Mouse (Mus musculus) right cerebral cortex, adult 2 months (tissue): ENCODE results near the gene Rnf212b.
A peak's percentile ranks its signal among the peaks of the same experiment; 100 is the strongest.

Experiments used
- DNase-seq, 2 experiments: peaks; one replicate each; pipeline ENCODE4 v3.0.0; 2021 to 2022; ENCODE audit warnings: low spot score in 2 of 2

Rnf212b gene

GRCm38 (mm10) chr14:54796760-54797159 is 17.2 kb upstream of the Rnf212b start:
- no peak for DNase-seq

DNA sequence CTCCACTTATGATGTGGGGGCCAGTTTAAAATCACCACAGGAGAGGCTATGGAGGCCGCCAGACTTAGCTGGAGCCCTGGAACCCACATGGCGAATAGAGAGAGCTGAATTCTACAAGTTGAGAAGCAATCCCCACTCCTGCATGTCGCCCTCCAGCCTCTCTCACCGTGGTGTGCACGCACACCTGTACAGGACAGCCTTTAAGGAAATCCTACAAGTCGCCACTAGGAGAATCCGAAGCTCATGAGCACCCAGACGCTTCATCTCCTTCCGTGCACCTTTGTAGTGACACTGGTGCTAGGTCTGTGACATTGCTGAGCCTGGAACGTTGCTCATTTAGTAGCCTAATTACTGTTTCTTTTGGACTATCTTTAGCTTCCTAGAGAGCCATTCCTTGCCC is 14.3 kb upstream of the Rnf212b start:
- no peak for DNase-seq

- DNase-seq: no peak
Measured at GRCm38 (mm10) chr14:54802428-54802827, 11.5 kb upstream of the Rnf212b start.

DNA sequence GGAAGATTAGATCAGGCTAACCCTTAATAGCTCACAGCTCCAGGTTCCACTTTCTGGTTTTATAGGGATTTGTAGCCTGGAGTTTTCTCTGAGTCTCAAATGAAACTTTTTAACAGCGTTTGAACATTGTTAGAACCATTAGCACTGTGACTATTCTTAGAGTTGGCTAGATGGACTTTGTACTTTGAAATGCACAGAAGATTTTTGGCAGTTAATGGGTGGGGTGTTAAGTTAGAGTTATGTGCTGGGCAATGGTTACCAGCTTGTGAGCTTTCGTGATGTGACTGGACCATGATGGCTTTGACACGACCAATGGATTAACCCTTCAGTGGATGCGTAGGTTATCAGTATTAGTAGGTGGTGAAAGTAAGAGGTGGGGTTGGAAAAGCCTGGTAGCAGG is 7.8 kb upstream of the Rnf212b start:
- DNase-seq: no peak

DNA sequence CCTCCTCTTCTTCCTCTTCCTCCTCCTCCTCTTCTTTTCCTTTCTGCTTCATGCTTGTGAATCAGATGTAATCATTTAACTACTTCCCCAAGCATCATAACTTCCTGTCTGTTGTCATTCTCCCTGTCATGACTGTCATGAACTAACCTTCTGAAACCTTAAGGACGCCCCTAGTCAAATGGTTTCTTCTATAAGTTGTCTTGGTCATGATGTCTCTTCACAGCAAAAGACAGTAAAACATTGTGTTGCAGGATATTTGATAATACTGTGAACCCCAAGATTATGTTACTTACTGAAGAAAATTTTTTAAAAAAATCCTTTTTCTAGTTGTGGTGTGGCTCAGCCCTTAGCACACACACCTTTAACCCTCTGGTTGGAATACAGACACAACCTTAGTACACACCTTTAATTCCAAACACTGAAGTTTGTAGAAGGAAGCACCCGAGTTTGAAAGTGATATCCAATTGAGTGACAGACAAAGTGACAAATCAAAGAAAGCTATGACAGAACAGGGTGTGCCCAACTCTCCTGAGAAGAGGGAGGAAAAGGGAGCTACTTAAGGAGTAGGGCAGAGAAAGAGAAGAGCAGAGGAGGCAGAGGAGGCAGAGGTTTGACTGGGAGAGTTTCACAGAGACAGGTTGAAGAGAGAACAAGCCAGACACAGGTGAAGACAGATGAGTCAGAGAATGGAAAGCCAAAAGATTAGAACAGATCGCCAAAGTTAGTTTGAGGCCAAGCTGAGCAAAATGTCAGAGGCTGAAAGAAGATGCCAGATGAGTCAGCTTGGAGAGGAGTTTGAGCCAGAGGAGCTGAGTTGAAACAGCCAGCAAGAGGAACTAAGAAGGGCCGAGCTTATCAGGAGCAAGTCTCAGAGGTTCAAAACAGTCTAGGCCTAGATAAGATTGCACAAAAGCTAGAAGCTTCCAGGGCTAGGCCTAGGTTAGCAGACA is 4.9 kb upstream of the Rnf212b start:
- DNase-seq: no peak

GRCm38 (mm10) chr14:54809668-54810033 is 4.3 kb upstream of the Rnf212b start:
- no peak for DNase-seq

GRCm38 (mm10) chr14:54815737-54816136 is 1.8 kb downstream of the Rnf212b start:
- no peak for DNase-seq

DNA sequence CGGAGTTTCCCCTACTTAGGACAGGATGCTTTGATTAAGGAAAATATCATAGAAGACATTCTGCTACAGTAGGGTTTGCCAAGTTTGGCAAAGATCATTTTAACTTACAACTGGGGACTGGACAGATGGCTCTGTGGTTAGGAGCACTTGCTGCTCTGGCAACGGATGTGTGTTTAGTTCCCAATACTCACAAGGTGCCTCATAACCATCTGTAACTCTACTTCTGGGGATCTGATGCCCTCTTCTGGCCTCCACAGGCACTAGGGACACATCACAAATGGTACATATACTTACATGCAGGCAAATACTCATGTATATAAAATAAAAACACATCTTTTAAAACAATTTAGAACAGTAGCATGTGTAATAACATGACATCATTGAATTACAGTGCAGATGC is 3.9 kb downstream of the Rnf212b start:
- peak; percentile 12 to 28 for DNase-seq

- no peak for DNase-seq
Measured at GRCm38 (mm10) chr14:54822301-54822700, 8.4 kb downstream of the Rnf212b start.

- no peak for DNase-seq
Measured at GRCm38 (mm10) chr14:54823716-54824115, 9.8 kb downstream of the Rnf212b start.

GRCm38 (mm10) chr14:54843461-54843860 is 29.5 kb downstream of the Rnf212b start:
- peak in 1 of 2 experiments; percentile 22 for DNase-seq

DNA sequence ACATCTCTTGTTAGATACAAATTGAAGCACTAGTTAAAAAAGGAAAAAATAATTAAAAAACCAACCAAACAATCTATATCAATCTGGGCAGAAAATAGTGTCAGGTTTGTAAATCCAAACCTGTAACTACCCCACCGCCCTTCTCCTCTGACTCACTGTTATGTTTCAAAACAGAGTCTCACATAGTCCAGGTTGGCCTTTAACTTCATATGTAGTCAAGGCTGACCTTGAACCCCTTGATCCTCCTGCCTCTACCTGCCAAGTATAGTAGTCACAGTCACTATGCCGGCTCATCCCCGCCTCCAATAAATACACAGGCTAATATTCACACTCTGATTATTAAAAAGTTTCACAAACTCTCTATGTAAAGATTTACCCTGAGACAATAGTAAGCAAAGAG is 41.8 kb downstream of the Rnf212b start:
- DNase-seq: no peak

DNA sequence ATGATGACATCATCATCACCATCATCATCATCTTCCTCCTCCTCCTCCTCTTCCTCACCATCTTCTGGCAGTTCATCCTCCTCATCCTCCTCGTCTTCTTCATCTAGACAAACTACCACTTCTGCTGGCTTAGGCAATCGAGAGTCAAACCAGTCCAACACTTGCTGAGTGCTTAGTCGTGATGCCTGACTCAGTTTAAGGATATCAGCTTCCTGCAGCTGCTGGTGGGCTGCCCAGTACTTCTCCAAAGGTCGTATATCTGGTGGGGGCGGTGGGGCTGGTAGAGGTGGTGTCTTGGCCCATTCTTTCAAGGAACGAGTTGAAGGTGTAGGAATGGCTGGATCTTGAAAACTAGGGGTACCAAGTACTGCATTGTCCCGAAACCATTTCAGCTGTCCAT is 42.8 kb downstream of the Rnf212b start:
- no peak for DNase-seq

DNA sequence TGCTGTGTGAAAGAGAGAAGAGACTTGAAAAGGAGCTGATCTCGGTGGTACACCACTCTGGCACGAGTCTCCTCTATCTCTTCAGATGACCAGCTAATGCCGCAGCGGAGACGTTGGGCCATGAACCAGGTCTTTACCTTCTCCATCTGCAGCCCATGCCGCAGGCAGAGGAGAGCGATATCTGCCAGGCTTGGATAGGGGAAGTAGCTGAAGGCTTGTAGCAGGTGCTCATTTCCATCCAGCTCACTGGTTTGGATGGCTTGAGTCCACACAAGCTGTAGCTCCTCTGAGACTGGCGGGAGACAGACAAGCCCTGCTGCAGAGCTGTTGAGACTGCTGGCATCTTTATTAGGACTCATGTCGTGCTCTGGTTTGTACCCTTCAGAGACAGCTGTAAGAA is 44.0 kb downstream of the Rnf212b start:
- DNase-seq: no peak

- DNase-seq: peak; percentile 75 to 84
Measured at GRCm38 (mm10) chr14:54860511-54860910, 46.6 kb downstream of the Rnf212b start.

DNA sequence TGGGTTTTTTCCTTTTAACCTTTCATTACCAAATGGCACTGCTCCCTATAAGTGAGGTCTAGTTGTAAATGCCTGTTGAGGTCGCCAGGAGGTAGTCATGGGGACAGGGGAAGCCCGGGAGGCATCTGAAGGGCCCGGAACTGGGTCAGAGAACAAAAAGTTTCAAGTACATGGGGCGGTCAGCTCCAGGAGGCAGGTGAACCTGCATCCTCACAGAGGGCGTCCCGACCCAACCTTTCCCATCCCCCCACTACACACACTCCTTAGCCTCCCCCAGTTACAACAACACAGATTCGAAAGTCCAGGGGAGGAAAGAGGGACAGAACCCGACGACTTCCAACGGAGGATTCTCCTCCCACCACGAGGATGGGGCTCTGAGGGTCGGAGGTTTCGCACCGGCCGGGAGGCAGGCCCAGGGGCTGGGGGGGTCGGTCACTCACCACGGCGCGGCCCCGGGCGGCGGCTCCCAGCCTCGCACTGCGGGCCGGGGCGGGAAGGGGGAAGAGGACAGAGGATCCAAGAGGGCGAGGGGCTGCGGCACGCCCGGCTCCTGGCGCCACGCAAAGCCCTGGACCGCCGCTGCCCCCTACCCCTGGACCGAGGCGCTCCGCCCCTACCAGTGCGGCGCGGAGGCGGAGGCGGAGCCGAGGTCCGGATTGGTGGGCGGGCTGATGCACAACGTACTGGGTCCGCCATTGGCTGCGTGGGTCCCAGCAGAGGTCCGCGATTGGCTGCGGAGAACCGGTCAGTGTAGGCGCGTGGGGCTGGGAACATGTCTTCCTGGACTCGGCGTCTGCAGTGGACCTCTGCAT is 49.8 kb downstream of the Rnf212b start:
- DNase-seq: peak; percentile 95 to 96

- no peak for DNase-seq
Measured at GRCm38 (mm10) chr14:54864313-54865036, 50.5 kb downstream of the Rnf212b start.

GRCm38 (mm10) chr14:54865626-54866025 is 51.7 kb downstream of the Rnf212b start:
- DNase-seq: no peak

- no peak for DNase-seq
Measured at GRCm38 (mm10) chr14:54866268-54866667, 52.3 kb downstream of the Rnf212b start.

GRCm38 (mm10) chr14:54866936-54867335 is 53.0 kb downstream of the Rnf212b start:
- DNase-seq: no peak

- DNase-seq: no peak
Measured at GRCm38 (mm10) chr14:54868026-54868425, 54.1 kb downstream of the Rnf212b start.

DNA sequence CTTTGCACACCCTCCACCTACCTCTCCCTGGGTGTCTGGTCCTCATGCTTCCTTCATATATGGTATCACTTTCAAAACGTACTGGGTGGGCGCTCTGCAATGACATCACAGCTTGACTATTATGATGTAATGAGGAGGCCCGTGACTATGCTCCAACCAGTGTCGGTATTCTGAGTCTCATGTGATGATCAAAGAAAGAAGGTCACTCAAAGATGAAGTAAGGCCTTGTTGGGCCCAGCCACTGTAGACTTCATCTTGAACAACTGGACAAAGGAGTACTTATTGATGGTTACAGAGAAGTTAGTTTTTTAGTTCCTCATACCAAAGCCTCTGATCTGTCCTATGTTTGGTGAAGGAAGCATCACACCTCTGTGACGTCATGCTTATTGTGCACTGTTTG is 56.9 kb downstream of the Rnf212b start, which contains the start of gene Homez:
TSS of gene Homez (minus strand) at position 101 of the 400 bp plus-strand sequence.
- no peak for DNase-seq
